Mouse (Mus musculus) spleen, postnatal 0 days (tissue): Measurements from ENCODE around the gene Fpgs. TPM values are rescaled to one million over a fixed set of nuclear protein-coding genes. Genes with fewer than 3 reads are reported as not detected.

Experiments
- microRNA counts: library from miRNA; unstranded; fragments of <30 nt; microRNA quantifications from one replicate; lab custom pipeline; 2015
- polyA plus RNA-seq: library from polyadenylated mRNA; unstranded; fragments of >200 nt; fragmentation: Nextera tagmentation; extraction: Ambion mirVana; gene quantifications from 2 replicates; pipeline ENCODE4 v1.2.1, GENCODE M21; 2015

Gene Fpgs
- 20.0 and 22.3 TPM in 2 replicates for polyA plus RNA-seq

DNA sequence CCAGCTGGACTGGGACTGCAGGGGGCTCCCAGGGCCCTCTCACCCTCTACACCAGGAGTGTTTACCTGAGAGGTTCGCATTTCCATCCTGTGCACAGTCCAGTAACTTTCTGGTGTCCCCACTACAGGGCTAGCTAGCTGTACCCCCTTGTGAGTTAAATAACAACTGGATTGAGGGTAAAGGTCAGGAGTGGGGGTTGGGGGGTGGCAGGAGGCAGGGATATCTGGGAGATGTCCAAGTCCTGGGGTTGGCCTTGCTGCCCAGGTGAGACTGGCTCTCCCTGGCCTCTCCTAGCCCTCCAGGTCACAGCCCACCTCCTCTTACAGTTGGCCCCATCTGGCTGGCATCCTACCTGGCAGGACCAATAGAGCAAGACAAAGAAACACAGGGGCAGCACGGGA lies at the start of gene Fpgs:
TSS of gene Fpgs (minus strand) at position 125 of the 401 bp plus-strand sequence.

DNA sequence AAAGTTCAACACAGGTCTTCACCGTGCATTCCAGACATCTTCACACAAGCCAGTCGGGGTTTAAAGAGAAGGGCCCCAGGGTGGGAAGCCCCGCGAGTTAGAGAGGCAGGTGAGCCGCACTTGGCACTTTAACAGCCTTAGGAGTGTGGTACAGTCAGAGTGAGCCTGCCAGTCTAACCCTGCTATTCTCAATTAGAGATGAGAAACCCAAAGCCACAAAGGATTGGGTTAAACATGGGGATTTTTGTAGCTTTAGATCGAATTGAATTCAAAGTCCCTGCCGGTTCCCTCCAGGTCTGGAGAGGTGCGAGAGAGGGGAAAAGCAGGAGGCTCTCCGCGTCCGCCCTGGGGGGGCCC lies 36.9 kb upstream of the Fpgs start, which contains the start of gene 6330409D20Rik:
TSS of gene 6330409D20Rik (minus strand) at position 101 of the 357 bp plus-strand sequence.

DNA sequence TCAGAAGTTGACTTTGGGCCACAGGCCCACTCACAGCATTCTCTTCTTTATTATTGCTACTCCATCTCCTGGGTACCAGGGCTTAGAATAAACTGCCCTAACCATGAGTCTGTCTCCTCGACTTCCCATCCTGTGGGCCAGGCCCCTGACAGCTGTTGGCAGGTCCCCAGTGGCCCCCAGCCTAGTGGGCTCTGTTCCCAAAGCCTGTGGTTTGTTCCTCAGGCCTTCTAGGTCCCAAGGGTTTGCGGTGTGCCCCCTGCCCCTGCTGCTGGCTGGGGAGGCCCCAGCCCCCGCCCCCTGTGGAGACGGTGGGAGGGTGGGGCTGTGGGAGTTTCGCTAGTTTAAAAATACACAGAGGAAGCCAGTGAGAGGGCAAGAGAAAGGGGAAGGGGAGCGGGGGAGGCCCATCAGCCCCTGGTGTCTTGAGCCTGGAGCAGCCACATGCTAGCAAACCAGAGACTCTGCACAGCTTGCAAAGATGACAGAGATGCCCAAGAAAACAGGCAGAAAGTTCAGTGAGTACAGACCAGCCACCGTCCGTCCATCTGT lies 16.8 kb upstream of the Fpgs start, which contains the start of gene Sh2d3c:
TSS of gene Sh2d3c (plus strand) at position 375 of the 549 bp plus-strand sequence.

DNA sequence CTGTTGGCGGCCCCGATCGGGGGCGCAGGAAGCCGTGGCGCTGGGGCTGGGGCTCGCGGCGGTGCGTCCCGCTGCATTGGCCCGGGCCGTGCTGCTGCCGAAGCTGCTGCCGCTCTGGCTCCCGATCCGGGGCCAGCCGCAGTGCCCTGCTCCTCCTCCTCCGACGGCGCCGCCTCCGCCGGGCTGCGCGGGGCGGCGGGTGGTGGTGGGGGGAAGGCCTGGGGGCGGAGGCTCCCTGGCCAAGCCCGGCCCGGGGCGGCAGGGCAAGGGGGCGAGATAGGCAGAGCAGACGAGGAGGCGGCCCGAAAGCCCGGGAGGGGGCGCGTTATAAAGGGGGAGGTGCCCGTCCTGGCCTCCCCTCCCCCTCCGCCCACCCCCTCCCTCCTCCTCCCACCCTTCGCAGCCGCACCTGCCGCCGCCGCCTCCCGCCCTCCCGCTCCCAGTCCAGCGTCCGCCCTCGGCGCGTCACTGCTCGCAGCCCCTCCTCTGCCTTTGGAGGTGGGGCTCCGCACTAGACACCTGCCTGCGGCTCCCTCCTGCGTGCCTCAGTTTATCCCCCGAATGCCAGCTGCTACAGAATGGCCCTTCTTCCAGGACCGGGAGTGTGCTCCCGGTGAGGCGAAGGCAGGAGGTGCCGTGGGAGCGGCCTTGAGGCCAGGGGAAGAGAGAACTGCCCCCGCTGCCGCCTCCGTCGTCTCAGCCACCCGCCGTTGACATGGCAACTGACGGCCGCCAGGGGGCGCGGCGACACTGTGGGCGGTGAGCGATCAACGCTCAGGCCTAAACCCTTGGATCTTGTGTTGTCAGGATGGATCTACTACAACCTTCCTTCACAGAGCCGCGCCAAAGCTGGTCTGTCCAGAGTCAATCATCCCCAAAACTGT lies 9.2 kb upstream of the Fpgs start, which contains the start of gene Cdk9:
TSS of gene Cdk9 (minus strand) at position 143 of the 884 bp plus-strand sequence.

DNA sequence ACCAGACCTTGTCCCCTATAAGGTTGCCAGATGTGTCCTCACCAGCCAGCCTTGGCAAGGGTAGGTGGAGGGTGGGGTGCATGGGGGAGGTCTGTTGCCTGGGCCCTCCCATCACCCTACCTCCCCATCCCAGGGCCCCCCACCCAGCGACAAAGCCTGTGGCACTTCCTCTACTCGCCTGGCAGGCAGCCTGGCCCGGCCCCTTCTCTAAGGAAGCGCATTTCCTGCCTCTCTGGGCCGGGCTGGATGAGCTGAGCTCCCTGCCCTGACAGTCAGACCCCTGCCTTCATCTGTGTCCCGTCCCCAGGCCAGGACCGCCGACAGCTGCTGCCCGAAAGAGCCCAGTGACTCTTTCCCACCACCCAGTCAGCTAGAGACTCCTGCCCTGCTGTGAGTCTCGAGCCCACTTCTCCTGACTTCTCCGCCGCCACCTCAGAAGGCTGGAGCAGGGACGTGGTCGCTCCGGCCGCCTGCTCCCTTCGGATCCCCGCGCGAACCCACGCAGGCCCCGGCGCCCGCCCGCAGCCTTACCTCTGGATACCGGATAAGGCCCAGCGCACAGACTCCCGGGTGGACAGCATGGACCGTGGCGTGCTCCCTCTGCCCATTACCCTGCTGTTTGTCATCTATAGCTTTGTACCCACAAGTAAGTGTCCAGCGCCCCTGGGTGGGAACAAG lies 57.4 kb downstream of the Fpgs start, which contains the start of gene Eng:
TSS of gene Eng (plus strand) at position 217 of the 678 bp plus-strand sequence.

MicroRNAs within 50 kb of the gene (microRNA counts, 519-probe panel; counts per million panel counts)
- 88.3 counts per million for microRNA mmu-miR-1954 (lab: Ali Mortazavi, UCI)
- microRNA mmu-miR-2861 (lab: Ali Mortazavi, UCI): 88.3 counts per million

Other genes with a start within 250 kb of the Fpgs start
- 3.9 and 5.6 TPM in 2 replicates for gene Fam102a, start 168.8 kb downstream of the Fpgs start, polyA plus RNA-seq
- 73.8 and 81.9 TPM in 2 replicates for gene Dpm2, start 133.3 kb downstream of the Fpgs start, polyA plus RNA-seq
- gene Pip5kl1, start 129.3 kb downstream of the Fpgs start, polyA plus RNA-seq: not detected in 2 replicates
- gene 9430097D07Rik, start 128.5 kb downstream of the Fpgs start, polyA plus RNA-seq: not detected in 2 replicates
- gene St6galnac4, start 117.0 kb downstream of the Fpgs start, polyA plus RNA-seq: 14.7 and 19.2 TPM in 2 replicates
- 13.3 and 16.6 TPM in 2 replicates for gene St6galnac6, start 104.4 kb downstream of the Fpgs start, polyA plus RNA-seq
- 4.8 and 5.1 TPM in 2 replicates for gene Ak1, start 82.4 kb downstream of the Fpgs start, polyA plus RNA-seq
- gene Eng, start 57.5 kb downstream of the Fpgs start, polyA plus RNA-seq: 40.5 and 45.8 TPM in 2 replicates
- gene Cdk9, start 8.9 kb upstream of the Fpgs start, polyA plus RNA-seq: 71.1 and 76.8 TPM in 2 replicates
- 21.4 and 28.6 TPM in 2 replicates for gene Sh2d3c, start 16.9 kb upstream of the Fpgs start, polyA plus RNA-seq
- gene 6330409D20Rik, start 36.9 kb upstream of the Fpgs start, polyA plus RNA-seq: 0.41 TPM in 1 of 2 replicates, not detected in the other
- 23.5 and 29.9 TPM in 2 replicates for gene Tor2a, start 53.1 kb upstream of the Fpgs start, polyA plus RNA-seq
- gene Ttc16, start 71.5 kb upstream of the Fpgs start, polyA plus RNA-seq: 0.05 and 0.17 TPM in 2 replicates
- gene Ptrh1, start 71.6 kb upstream of the Fpgs start, polyA plus RNA-seq: 2.4 and 3.0 TPM in 2 replicates
- gene Cfap157, start 80.3 kb upstream of the Fpgs start, polyA plus RNA-seq: 0.12 and 0.37 TPM in 2 replicates
- 5.5 and 6.8 TPM in 2 replicates for gene Stxbp1, start 143.1 kb upstream of the Fpgs start, polyA plus RNA-seq
- 12.4 and 16.1 TPM in 2 replicates for gene Fam129b, start 172.0 kb upstream of the Fpgs start, polyA plus RNA-seq